Mouse (Mus musculus): ENCODE data around the gene Olfr1173.

Gene Olfr1173

DNA sequence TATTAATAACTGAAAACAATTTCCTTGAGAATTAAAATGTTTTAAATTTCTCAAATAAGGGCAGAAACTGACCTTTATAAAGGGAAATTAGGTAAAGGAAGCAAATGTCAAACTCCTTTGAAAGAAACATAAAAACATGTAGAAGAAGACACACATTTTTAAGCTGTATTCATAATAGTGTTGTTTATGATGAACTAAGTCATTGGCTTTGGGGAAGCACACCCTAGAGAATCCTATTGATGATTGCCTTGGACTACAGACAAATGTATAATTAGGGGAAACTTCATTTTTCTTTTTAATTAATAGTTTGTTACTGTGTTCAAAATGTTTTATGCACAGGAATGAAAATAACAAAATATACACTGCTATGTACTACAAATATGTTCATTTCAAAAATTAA lies at the start of gene Olfr1173:
Gene Olfr1173, minus strand, starts transcription at position 101 of the 400 bp plus-strand sequence.
- no peak for DNase-seq (ENCODE audit: low spot score)

DNA sequence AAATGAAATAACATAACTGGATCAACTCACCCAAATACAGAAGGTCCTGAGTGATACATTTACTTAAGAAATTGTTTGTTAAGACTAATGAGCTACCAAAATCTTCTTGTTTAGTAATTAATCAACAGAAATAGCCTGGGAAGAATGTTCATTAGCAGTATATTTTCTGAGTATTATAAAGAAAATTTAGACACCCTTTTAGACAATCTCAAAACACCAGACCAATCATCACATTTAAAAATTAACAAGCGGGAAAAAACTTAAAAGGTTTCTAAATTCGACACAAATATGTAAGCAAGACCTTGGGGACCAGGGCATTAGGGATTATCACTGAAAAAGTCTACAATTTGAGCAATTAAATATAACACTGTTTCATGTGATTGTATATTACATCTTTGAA lies 47.4 kb upstream of the Olfr1173 start, which contains the start of gene Olfr1175-ps:
Gene Olfr1175-ps, minus strand, starts transcription at position 101 of the 400 bp plus-strand sequence.
- DNase-seq (ENCODE audit: low spot score), result no peak

DNA sequence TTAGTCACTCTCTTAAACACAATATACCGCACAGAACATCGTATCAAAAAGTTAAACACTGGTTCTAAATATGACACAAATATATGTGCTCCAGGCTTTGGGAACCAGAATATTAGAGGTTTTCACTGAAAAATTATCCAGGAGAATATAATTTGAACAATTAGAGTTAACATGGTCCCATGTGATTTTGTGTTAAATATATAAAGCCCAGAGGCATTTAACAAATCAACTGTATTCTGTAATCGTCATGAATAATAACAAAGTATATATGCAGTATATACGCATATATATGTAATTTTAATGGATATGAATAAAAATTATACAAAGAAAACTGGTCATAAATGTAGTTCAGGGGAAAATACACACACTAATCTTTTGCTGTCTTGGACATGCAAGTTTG lies 35.4 kb upstream of the Olfr1173 start, which contains the start of gene Olfr1174-ps:
Gene Olfr1174-ps, minus strand, starts transcription at position 101 of the 400 bp plus-strand sequence.
- DNase-seq (ENCODE audit: low spot score), result no peak

DNA sequence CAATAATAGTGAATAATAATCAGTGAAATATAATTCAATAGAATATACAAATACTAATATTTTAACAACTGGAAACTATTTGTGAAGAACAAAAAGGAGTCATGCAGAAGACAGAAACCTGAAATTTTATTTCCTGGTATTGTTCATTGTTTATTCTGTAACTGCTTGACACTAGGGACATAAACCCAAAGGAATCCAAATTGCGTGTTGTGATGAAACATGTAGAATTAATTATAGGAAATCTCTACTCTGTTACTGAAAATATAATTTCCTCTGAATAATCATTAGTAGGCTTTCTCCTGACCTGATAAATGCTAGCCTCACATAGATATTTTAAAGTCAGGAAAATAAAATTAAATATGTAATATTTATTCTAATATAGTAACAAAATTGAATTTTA lies 51.4 kb downstream of the Olfr1173 start, which contains the start of gene Olfr1170:
Gene Olfr1170, minus strand, starts transcription at position 101 of the 400 bp plus-strand sequence.
- no peak for DNase-seq (ENCODE audit: low spot score)
